Mouse (Mus musculus) heart, adult 2 months (tissue): ENCODE measurements around the gene Styk1.

Experiments used
- CTCF ChIP-seq: fragments of 200-600 bp; IDR thresholded peaks from 2 replicates; pipeline ENCODE4 v1.8.1; 2022; ENCODE audit warnings: antibody characterized with exemption, mild to moderate bottlenecking, moderate library complexity
- POLR2A ChIP-seq: fragments of 200-500 bp; IDR thresholded peaks from 2 replicates; pipeline ENCODE4 v1.6.1; 2011; ENCODE audit warnings: mild to moderate bottlenecking, low read depth, low read length, control low read depth; ENCODE audit not compliant: insufficient read depth

- TF ChIP-seq CTCF (no peak), POLR2A (no peak)
Measured at GRCm38 (mm10) chr6:131316155-131317101, 37.0 kb downstream of the Styk1 start.
